Mouse (Mus musculus) CH12.LX (cell line): ENCODE results near the gene Kcnj1.

Experiments
- CHD2 ChIP-seq: IDR thresholded peaks from 2 replicates; pipeline ENCODE4 v1.6.1; 2011; ENCODE audit warnings: low read length, improper control_type of control experiment
- CTCF ChIP-seq, 2 experiments: IDR thresholded peaks in 1 of 2; conservative IDR thresholded peaks in 1 of 2; 2 replicates each; pipeline ENCODE4 v1.5.1; 2011 to 2012; ENCODE audit warnings: low read depth in 2 of 2, low read length in 2 of 2, improper control_type of control experiment in 1 of 2, inconsistent platforms in 1 of 2, mild to moderate bottlenecking in 1 of 2, moderate library complexity in 1 of 2
- ELF1 ChIP-seq: IDR thresholded peaks from 2 replicates; pipeline ENCODE4 v1.6.1; 2014; ENCODE audit warnings: low read depth, mild to moderate bottlenecking, inconsistent platforms, low read length, improper control_type of control experiment
- EP300 ChIP-seq: IDR thresholded peaks from 2 replicates; pipeline ENCODE4 v1.6.1; 2011; ENCODE audit warnings: low read length, improper control_type of control experiment
- KAT2A ChIP-seq: IDR thresholded peaks from 2 replicates; pipeline ENCODE4 v1.6.1; 2012; ENCODE audit warnings: low read length, improper control_type of control experiment, inconsistent platforms; ENCODE audit not compliant: insufficient replicate concordance
- NELFE ChIP-seq: IDR thresholded peaks from 2 replicates; pipeline ENCODE4 v1.6.1; 2011; ENCODE audit warnings: low read depth, low read length, improper control_type of control experiment
- POLR2A ChIP-seq: IDR thresholded peaks from 2 replicates; pipeline ENCODE4 v1.6.1; 2011; ENCODE audit warnings: low read depth, mild to moderate bottlenecking, improper control_type of control experiment, low read length
- TCF12 ChIP-seq: IDR thresholded peaks from 2 replicates; pipeline ENCODE4 v1.6.1; 2014; ENCODE audit warnings: low read depth, mild to moderate bottlenecking, inconsistent platforms, low read length, improper control_type of control experiment
- USF1 ChIP-seq: IDR thresholded peaks from 2 replicates; pipeline ENCODE4 v1.6.1; 2014; ENCODE audit warnings: low read depth, mild to moderate bottlenecking, inconsistent platforms, low read length, improper control_type of control experiment
- USF2 ChIP-seq: conservative IDR thresholded peaks from 2 replicates; pipeline ENCODE4 v1.6.1; 2011; ENCODE audit warnings: low read depth, low read length, improper control_type of control experiment
- ZNF384 ChIP-seq: IDR thresholded peaks from 2 replicates; pipeline ENCODE4 v1.6.1; 2012; ENCODE audit warnings: low read depth, low read length, improper control_type of control experiment, inconsistent platforms

GRCm38 (mm10) chr9:32420711-32421110 is 48.4 kb downstream of the Kcnj1 start:
- TF ChIP-seq TCF12 (no peak), CHD2 (no peak), NELFE (no peak), CTCF (conservative IDR thresholded peaks at IDR 0.05 in 1 of 2, IDR thresholded peaks at IDR 0.05 in 1 of 2; ENCODE audit: low read depth in 2 of 2, low read length in 2 of 2) (peak in 1 of 2 experiments; percentile 21; a peak in 1 of 4 replicates), ZNF384 (no peak), USF2 (no peak), POLR2A (no peak), USF1 (no peak), KAT2A (no peak), ELF1 (no peak), EP300 (no peak)
